Mouse (Mus musculus) MEL (cell line): ENCODE data around the gene BC034090.

ENCODE experiments used
- CTCF ChIP-seq, 3 experiments: IDR thresholded peaks in 2 of 3; conservative IDR thresholded peaks in 1 of 3; 2 replicates each; pipeline ENCODE4 v1.5.1; 2011 to 2012; ENCODE audit warnings: low read length in 3 of 3, low read depth in 2 of 3, mild to moderate bottlenecking in 2 of 3, improper control_type of control experiment in 1 of 3, inconsistent platforms in 1 of 3, mixed read lengths in 1 of 3, moderate library complexity in 1 of 3; ENCODE audit not compliant: control insufficient read depth in 1 of 3, insufficient read depth in 1 of 3, poor library complexity in 1 of 3, severe bottlenecking in 1 of 3
- MAFK ChIP-seq: IDR thresholded peaks from 2 replicates; pipeline ENCODE4 v1.6.1; 2011; ENCODE audit warnings: low read depth, mild to moderate bottlenecking, low read length, improper control_type of control experiment, borderline replicate concordance
- MAX ChIP-seq: IDR thresholded peaks from 2 replicates; pipeline ENCODE4 v1.6.1; 2011; ENCODE audit warnings: low read length, improper control_type of control experiment
- NRF1 ChIP-seq: IDR thresholded peaks from 2 replicates; pipeline ENCODE4 v1.6.1; 2014; ENCODE audit warnings: low read depth, mild to moderate bottlenecking, inconsistent platforms, low read length, improper control_type of control experiment, moderate library complexity; ENCODE audit not compliant: poor library complexity, insufficient read depth, severe bottlenecking
- POLR2A ChIP-seq, 2 experiments: IDR thresholded peaks; 2 replicates each; pipeline ENCODE4 v1.6.1; 2011 to 2012; ENCODE audit warnings: low read length in 2 of 2, mild to moderate bottlenecking in 2 of 2, control low read depth in 1 of 2, improper control_type of control experiment in 1 of 2, low read depth in 1 of 2, moderate library complexity in 1 of 2; ENCODE audit not compliant: control insufficient read depth in 1 of 2, insufficient read depth in 1 of 2, poor library complexity in 1 of 2
- POLR2AphosphoS2 ChIP-seq: IDR thresholded peaks from 2 replicates; pipeline ENCODE4 v1.6.1; 2011; ENCODE audit warnings: low read length, improper control_type of control experiment
- TAL1 ChIP-seq: IDR thresholded peaks from 2 replicates; pipeline ENCODE4 v1.6.1; 2012; ENCODE audit warnings: mild to moderate bottlenecking, inconsistent platforms, low read length, moderate library complexity, mixed read lengths
- TCF12 ChIP-seq: IDR thresholded peaks from 2 replicates; pipeline ENCODE4 v1.6.1; 2014; ENCODE audit warnings: low read depth, mild to moderate bottlenecking, inconsistent platforms, low read length, improper control_type of control experiment, moderate library complexity
- UBTF ChIP-seq: IDR thresholded peaks from 2 replicates; pipeline ENCODE4 v1.6.1; 2012; ENCODE audit warnings: low read depth, mild to moderate bottlenecking, inconsistent platforms, low read length, improper control_type of control experiment, moderate library complexity, borderline replicate concordance; ENCODE audit not compliant: insufficient read depth
- USF1 ChIP-seq: IDR thresholded peaks from 2 replicates; pipeline ENCODE4 v1.6.1; 2014; ENCODE audit warnings: low read depth, mild to moderate bottlenecking, inconsistent platforms, low read length, improper control_type of control experiment, moderate library complexity
- ZNF384 ChIP-seq: IDR thresholded peaks from 2 replicates; pipeline ENCODE4 v1.6.1; 2012; ENCODE audit warnings: low read depth, mild to moderate bottlenecking, inconsistent platforms, low read length, improper control_type of control experiment

GRCm38 (mm10) chr1:155239962-155240717 lies 4.1 kb downstream of the BC034090 start:
- TF ChIP-seq CTCF (IDR thresholded peaks at IDR 0.05 in 2 of 3, conservative IDR thresholded peaks at IDR 0.05 in 1 of 3; ENCODE audit: control insufficient read depth in 1 of 3, insufficient read depth in 1 of 3, low read depth in 2 of 3, low read length in 3 of 3, poor library complexity in 1 of 3, severe bottlenecking in 1 of 3) (no peak), NRF1 (no peak), TAL1 (no peak), MAX (no peak), USF1 (no peak), POLR2AphosphoS2 (no peak), TCF12 (no peak), ZNF384 (no peak), MAFK (no peak), UBTF (no peak), POLR2A (IDR thresholded peaks at IDR 0.05; ENCODE audit: control insufficient read depth in 1 of 2, insufficient read depth in 1 of 2, low read depth in 1 of 2, low read length in 2 of 2, poor library complexity in 1 of 2) (no peak)
